Mouse (Mus musculus) pancreas, adult 10 weeks (tissue): ENCODE results near the gene Plekhj1. TPM values are rescaled to one million over a fixed set of nuclear protein-coding genes. Genes with fewer than 3 reads are reported as not detected.

Experiments
- polyA plus RNA-seq: library from polyadenylated mRNA; stranded (reverse); fragments of 350-450 nt; fragmentation: Illumina TruSeq; extraction: RNeasy Lipid Tissue Mini Kit (QIAGEN cat#74804); gene quantifications from one replicate; pipeline ENCODE4 v1.2.3, GENCODE M21; 2015; ENCODE audit warnings: low read depth, low replicate concordance; ENCODE audit not compliant: insufficient read depth

Plekhj1 gene
- 17.7 TPM for polyA plus RNA-seq

GRCm38 (mm10) chr10:80798150-80799006 lies at the start of gene Plekhj1, which contains the start of gene Sf3a2:
Gene Plekhj1, minus strand, starts transcription at chr10:80798626.
Gene Sf3a2, plus strand, starts transcription at chr10:80798198.

DNA sequence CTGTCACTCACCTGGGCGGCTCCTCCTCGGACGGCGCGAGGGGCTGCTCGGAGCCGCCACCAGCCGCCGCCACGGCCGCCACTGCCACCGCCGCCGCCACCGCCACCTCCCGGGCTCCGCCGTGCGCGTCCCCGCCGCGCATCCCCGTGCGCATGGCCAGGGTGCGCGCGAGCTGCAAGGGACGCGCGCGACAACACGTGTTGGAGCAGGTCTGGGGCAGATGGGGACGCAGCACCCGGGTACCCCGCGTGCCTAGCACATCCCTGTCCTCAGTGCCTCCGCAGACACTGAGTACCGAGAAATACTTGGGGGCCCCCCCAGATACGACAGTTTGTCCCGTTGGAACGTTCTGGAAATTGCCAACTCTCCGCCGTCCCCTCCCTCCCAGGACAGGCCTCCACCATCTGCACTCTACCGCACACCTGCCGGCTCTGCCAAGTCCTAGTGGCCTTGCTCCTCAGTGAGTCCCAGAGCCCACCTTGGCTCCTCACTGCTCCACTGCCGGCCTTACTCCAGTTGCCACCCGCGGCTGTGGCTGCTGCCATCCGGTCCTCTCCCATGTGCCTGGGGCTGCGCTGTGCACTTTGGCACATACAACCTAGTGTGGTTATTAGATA lies 45.6 kb upstream of the Plekhj1 start, which contains the start of gene Lingo3:
TSS of gene Lingo3 (minus strand) at position 109 of the 617 bp plus-strand sequence.

DNA sequence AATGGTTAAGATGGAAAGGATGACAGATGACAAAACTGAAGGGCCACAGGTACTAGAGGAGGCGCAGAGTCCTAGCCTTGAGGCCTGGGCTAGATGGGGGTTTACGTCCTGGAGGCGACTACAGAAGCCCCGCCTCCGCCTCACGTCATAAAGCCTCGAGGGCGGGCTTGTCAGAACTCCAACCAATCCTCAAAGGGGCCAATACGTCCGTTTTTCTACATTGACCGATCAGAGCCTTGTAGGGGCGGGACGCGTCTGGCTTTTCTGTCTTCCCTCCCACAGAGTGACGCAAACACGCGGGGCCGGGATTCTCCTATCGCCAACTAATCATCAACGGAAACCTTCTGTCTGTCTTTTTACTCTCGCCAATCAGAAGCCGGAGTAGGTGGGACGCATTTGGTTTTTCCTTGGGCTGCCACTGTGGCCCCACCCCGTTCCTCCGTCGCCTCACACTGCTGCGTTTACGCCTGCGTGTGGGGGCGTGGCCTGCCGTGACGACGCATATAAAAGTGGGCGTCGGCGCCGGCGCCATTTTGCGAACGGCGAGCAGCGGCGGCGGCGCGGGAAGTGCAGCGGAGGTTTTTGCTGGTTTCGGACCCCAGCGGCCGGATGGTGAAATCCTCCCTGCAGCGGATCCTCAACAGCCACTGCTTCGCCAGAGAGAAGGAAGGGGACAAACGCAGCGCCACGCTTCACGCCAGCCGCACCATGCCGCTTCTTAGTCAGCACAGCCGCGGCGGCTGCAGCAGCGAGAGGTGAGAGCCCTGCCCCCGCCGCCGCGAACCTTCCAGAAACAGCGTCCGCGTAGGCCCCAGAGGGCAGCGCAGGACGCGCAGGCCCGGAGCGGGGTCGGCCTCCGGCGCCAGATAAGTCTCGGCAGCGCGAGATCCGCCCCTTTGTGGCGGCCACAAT lies 28.0 kb upstream of the Plekhj1 start, which contains the start of gene Oaz1:
TSS of gene Oaz1 (plus strand) at position 506 of the 912 bp plus-strand sequence.

GRCm38 (mm10) chr10:80813366-80813765 lies 14.9 kb upstream of the Plekhj1 start, which contains the start of gene Jsrp1:
Gene Jsrp1, minus strand, starts transcription at chr10:80813498.

DNA sequence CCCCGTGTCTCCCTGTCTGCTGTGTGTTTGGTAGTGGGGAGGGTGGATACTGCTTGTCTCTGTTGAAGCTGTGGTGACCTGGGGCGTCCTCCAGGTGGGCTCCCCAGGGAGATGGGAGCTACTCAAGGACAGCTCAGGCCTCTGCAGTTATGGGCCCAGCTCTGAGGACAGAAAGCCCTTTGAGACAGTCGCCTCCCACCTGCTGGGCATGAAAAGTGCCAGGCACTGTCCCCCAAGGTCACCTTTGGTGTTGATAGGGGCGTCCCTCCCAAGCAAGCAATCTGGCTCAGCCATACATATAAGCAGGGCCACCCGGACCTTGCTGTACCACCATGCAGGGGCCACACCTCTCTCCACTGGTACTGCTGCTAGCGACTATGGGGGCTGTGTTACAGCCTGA lies 6.5 kb upstream of the Plekhj1 start, which contains the start of gene Amh:
TSS of gene Amh (plus strand) at position 328 of the 400 bp plus-strand sequence.

DNA sequence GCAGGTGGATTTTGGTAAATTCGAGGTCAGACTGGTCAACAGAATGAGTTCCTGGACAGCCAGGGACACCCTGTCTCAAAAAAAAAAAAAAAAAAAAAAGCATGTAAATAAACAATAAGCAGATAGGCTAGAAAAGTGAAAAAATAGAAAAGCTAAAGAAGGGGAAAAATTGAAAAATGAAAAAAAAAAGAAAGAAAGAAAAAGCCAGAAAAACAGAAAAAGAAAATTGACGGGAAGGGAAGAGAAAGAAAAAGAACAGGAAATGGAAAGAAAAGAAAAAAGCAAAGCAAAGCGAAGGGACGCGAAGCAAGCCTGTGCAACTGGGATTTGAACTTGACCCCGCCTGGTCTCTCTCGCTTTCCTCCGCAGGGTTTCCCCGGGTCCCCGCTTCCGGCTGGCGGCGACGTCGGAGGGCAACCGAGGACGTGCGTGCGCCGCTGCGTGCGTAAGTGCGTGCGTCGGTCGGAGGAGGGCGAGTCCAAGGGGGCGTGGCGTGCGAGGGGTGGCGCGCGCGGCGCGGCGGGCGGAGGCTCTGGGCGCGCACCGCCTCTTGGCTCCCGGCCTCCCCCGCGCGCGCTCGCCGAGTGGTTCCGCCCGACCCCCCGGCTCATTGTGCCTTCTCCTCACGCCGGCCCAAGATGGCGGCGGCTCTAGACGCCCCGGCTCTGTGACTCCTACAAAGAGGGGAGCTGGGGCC lies 43.7 kb downstream of the Plekhj1 start, which contains the start of gene Dot1l:
TSS of gene Dot1l (plus strand) at position 613 of the 697 bp plus-strand sequence.

Other genes with a start within 250 kb of the Plekhj1 start
- 6.7 TPM for gene Rexo1, start 237.1 kb downstream of the Plekhj1 start, polyA plus RNA-seq
- 3.2 TPM for gene Klf16, start 221.3 kb downstream of the Plekhj1 start, polyA plus RNA-seq
- gene Abhd17a, start 208.3 kb downstream of the Plekhj1 start, polyA plus RNA-seq: 20.8 TPM
- gene Scamp4, start 195.8 kb downstream of the Plekhj1 start, polyA plus RNA-seq: 17.1 TPM
- not detected for gene Adat3, start 195.7 kb downstream of the Plekhj1 start, polyA plus RNA-seq
- gene Gm49322, start 192.6 kb downstream of the Plekhj1 start, polyA plus RNA-seq: 1.0 TPM
- 47.7 TPM for gene Csnk1g2, start 175.8 kb downstream of the Plekhj1 start, polyA plus RNA-seq
- 7.6 TPM for gene Btbd2, start 141.6 kb downstream of the Plekhj1 start, polyA plus RNA-seq
- 15.8 TPM for gene Mknk2, start 120.5 kb downstream of the Plekhj1 start, polyA plus RNA-seq
- 3.8 TPM for gene Mob3a, start 96.6 kb downstream of the Plekhj1 start, polyA plus RNA-seq
- gene Izumo4, start 96.4 kb downstream of the Plekhj1 start, polyA plus RNA-seq: 24.6 TPM
- gene Ap3d1, start 56.4 kb downstream of the Plekhj1 start, polyA plus RNA-seq: 48.4 TPM
- 7.8 TPM for gene Dot1l, start 43.4 kb downstream of the Plekhj1 start, polyA plus RNA-seq
- 9.5 TPM for gene Sf3a2, start 428 bp downstream of the Plekhj1 start, polyA plus RNA-seq
- gene Amh, start 6.6 kb upstream of the Plekhj1 start, polyA plus RNA-seq: not detected
- gene Jsrp1, start 14.9 kb upstream of the Plekhj1 start, polyA plus RNA-seq: not detected
- 185 TPM for gene Oaz1, start 28.0 kb upstream of the Plekhj1 start, polyA plus RNA-seq
- gene Lingo3, start 45.4 kb upstream of the Plekhj1 start, polyA plus RNA-seq: not detected
- gene Lsm7, start 56.6 kb upstream of the Plekhj1 start, polyA plus RNA-seq: 38.7 TPM
- gene Sppl2b, start 56.6 kb upstream of the Plekhj1 start, polyA plus RNA-seq: 7.9 TPM
- not detected for gene Tmprss9, start 73.2 kb upstream of the Plekhj1 start, polyA plus RNA-seq
- gene Timm13, start 102.3 kb upstream of the Plekhj1 start, polyA plus RNA-seq: 31.2 TPM
- gene Lmnb2, start 119.6 kb upstream of the Plekhj1 start, polyA plus RNA-seq: 2.3 TPM
- gene Gadd45b, start 131.4 kb upstream of the Plekhj1 start, polyA plus RNA-seq: 4.3 TPM
- 1.4 TPM for gene Gng7, start 216.3 kb upstream of the Plekhj1 start, polyA plus RNA-seq
- gene Diras1, start 227.0 kb upstream of the Plekhj1 start, polyA plus RNA-seq: not detected
- 5.1 TPM for gene Slc39a3, start 238.8 kb upstream of the Plekhj1 start, polyA plus RNA-seq